Mouse (Mus musculus) spleen, embryonic (tissue): ENCODE data around the gene Sema4d.

ENCODE experiments used
- CTCF ChIA-PET: fragments of 350-600 bp; sonication (Branson Sonifier 250); formaldehyde crosslinking; loops from one replicate; lab custom pipeline; 2022; lab: Charles Lee

The Sema4d gene

DNA sequence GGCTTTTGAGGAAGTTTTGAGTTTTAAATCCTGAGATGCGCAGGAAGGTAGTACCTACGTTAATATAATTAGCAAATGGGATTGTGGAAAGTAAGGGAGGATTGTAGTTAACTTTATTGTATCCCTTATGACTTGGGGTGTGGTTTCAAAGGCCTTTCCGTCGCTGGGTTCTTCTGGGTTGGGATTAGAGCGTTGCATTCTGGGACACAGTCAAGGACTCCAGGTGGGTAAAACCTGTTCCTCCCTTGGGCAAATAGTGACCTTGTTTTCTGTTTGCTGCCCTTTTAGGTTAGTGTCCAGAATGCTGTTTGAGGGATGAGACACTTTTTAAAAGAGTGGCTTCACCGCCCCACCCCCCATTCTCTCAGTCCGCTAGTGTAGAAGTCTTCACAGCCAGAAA, 147.7 kb downstream of the Sema4d start:
- CTCF ChIA-PET, result no interaction called here

DNA sequence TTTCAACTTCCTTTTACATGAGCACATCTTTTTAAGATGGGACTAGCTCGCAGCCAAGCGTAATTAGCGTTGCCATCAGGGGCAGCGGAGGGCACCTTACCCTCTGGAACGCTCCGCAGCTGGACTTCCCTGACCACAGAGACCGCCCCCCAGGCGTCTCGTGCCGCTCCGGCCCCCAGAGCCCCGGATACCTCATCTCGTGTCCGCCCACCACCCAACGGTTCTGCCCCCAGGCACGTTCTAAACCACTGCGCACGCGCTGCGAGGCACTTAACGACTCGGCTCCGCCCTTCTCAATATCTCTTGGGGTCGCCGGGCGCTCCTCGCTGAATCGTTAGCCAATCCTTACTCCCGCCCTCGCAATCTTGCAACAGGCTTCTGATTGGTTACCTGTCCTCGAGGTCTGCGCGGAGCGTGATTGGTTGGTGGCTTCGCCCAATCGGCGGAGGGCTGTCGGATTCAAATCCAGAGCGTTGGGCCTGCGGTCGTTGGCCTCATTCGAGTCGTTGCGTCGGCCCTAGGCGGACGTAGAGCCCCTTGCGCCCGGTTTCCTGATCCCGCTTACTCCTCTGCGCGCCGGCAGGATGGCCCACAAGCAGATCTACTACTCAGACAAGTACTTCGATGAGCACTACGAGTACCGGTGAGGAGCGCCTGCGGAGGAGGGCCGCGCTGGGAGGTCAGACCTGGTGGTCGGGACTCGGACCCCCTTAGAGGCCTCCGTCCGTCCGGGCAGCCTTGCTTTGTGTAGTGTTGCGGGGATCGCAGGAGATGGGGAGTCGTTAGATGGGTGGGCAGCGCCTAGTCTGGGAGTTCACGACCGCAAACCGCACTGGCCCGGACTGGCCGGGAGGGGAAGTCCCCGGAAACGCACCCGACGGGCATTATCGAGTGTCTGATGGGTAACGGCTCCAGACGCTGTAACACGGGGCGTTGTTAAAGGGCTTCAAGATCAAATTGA, 148.4 kb downstream of the Sema4d start, which contains the start of gene Cks2:
Gene Cks2, plus strand, starts transcription at position 404 of the 961 bp plus-strand sequence.
- CTCF ChIA-PET, result no interaction called here

DNA sequence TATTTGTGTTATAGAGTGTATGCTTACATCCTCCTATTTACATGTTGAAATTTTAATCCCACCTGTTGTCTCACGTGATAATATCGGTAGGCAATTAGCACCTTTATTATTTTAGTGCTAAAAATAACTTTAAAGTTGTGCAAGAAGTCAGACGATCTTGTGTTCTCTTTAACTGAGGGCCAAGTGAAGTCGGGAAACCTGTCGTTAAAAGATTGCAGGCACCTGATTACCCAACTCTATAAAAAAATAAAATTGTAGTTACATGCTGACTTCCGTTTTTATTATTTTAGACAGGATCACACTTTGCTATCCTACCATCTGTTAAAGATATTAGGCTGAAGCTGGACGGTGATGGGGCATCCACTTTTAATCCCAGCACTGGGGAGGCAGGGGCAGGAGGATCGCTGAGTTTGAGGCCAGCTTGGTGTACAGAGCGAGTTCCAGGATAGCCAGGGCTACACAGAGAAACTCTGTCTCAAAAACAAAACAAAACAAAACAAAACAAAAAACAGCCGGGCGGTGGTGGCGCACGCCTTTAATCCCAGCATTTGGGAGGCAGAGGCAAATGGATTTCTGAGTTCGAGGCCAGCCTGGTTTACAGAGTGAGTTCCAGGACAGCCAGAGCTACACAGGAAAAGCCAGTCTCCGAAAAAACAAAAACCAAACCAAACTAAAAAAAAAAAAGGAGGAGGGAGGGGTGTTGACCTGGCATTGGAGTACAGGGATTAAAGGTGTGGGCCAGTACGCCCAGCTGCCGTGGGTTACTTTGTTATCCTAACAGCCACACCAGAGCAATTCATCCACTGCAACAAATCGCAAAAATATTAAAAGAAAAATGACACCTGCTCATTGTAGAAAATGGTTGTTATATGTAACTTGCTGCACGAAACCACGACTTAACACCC, 149.4 kb downstream of the Sema4d start:
- CTCF ChIA-PET, result no interaction called here

DNA sequence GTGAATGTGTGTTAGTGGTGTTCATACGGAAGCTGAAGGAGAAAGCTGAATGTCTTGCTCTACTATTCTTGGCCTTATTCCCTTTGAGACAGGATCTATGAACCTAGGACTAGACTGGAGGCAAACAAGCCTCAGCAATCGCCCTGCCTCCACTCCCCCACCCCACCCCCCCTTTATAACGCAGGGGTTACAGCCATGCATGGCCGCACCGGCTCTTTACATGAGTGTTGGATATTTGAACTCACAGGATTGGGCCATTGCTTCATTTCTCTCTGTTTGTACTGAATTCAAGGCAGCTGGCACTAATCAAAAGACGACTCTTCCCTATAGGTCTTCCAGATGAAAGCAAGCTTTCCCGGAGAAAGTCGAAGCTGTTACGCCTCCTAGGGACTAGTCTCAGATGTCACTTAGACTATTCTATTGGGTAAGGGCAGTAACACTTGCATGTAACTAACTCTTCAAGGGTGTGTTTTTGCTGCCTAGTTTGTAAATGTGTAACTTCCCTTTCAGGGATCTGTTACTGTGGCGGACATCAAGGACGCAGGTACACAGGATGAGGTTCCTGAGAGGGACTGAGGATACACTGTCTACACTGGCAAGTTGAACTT, 151.3 kb downstream of the Sema4d start:
- CTCF ChIA-PET, result interaction anchor here (0.7 kb wide), 1 partner anchor 20 kb away, joined by 3 read pairs; no protein-coding TSS in a partner anchor

DNA sequence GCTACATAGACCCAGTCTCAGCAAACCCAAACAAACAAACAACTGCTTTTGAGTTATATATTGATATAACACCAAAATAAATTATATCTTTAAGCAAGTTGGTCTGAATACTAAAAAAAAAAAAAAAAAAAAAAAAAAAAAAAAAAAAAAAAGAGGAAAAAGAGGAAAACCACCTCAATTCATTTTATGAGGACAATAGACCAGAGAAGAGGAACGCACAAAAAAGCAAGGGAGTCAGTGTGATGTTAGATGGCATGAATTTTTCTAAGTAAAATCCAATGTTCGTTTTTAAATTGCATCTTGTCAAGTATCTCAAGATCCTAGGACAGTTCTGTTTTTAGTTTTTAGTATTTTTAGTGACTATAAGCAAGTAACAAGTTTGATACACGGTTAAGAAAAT, 152.1 kb downstream of the Sema4d start:
- CTCF ChIA-PET, result interaction anchor here (0.7 kb wide), 1 partner anchor 21 kb away, joined by 3 read pairs; no protein-coding TSS in a partner anchor

DNA sequence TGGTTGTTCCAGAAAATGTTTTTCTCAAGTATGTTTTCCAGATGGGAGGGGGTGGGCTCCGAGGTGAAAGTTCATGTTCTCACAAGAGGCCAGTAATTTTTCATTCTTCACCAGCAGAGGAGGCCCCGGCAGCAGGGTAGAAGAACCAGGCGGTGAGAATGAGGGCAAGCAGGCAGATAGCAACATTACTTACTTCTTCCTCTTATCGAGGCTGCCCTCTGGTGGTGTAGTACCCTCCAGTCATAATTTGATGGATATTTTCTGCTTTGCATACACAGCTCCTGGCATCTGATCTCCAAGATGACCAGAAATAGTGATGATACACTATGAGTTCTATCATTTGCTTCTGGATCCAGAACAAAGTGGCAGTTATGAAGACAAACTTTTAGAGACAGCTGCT, 154.6 kb downstream of the Sema4d start:
- CTCF ChIA-PET, result no interaction called here
